Mouse (Mus musculus): ENCODE measurements around the gene 4930518I15Rik.
A peak's percentile ranks its signal among the peaks of the same experiment; 100 is the strongest.
"Not testable (repeated sequence)": the region's sequence is repeated elsewhere in the genome, so short reads cannot be mapped to it uniquely, and the experiment has no call there.

Gene 4930518I15Rik

GRCm38 (mm10) chr2:156877726-156878125, 20.0 kb upstream of the 4930518I15Rik start:
- no peak for DNase-seq (ENCODE audit: low read depth, low spot score)

- DNase-seq (ENCODE audit: low read depth, low spot score): no peak
Observed at GRCm38 (mm10) chr2:156874760-156875510, 17.2 kb upstream of the 4930518I15Rik start.

- DNase-seq (ENCODE audit: low read depth, low spot score): no peak
Observed at GRCm38 (mm10) chr2:156874047-156874759, 16.5 kb upstream of the 4930518I15Rik start.

GRCm38 (mm10) chr2:156873629-156874028, 15.9 kb upstream of the 4930518I15Rik start:
- peak; percentile 49 for DNase-seq (ENCODE audit: low read depth, low spot score)

GRCm38 (mm10) chr2:156870519-156870918, 12.8 kb upstream of the 4930518I15Rik start:
- DNase-seq (ENCODE audit: low read depth, low spot score): no peak

GRCm38 (mm10) chr2:156869554-156869953, 11.8 kb upstream of the 4930518I15Rik start:
- DNase-seq (ENCODE audit: low read depth, low spot score): no peak

- DNase-seq (ENCODE audit: low read depth, low spot score): no peak
Observed at GRCm38 (mm10) chr2:156868994-156869393, 11.2 kb upstream of the 4930518I15Rik start.

- no peak for DNase-seq (ENCODE audit: low read depth, low spot score)
Observed at GRCm38 (mm10) chr2:156864481-156864880, 6.7 kb upstream of the 4930518I15Rik start.

GRCm38 (mm10) chr2:156863487-156864160, 5.9 kb upstream of the 4930518I15Rik start:
- DNase-seq (ENCODE audit: low read depth, low spot score): no peak

- peak; percentile 94 for DNase-seq (ENCODE audit: low read depth, low spot score)
Observed at GRCm38 (mm10) chr2:156862772-156863486, 5.2 kb upstream of the 4930518I15Rik start, which contains the start of gene Rab5if. Gene Rab5if, plus strand, starts transcription at chr2:156863128.

GRCm38 (mm10) chr2:156862041-156862717, 4.4 kb upstream of the 4930518I15Rik start:
- DNase-seq (ENCODE audit: low read depth, low spot score): no peak

GRCm38 (mm10) chr2:156858671-156859070, 925 bp upstream of the 4930518I15Rik start:
- DNase-seq (ENCODE audit: low read depth, low spot score): no peak

GRCm38 (mm10) chr2:156857385-156857791, 358 bp downstream of the 4930518I15Rik start:
- DNase-seq (ENCODE audit: low read depth, low spot score): no peak

GRCm38 (mm10) chr2:156856311-156856710, 1.4 kb downstream of the 4930518I15Rik start:
- no peak for DNase-seq (ENCODE audit: low read depth, low spot score)

- DNase-seq (ENCODE audit: low read depth, low spot score): not testable (repeated sequence)
Observed at GRCm38 (mm10) chr2:156853999-156854771, 3.6 kb downstream of the 4930518I15Rik start.

GRCm38 (mm10) chr2:156853584-156853983, 4.2 kb downstream of the 4930518I15Rik start:
- DNase-seq (ENCODE audit: low read depth, low spot score): not testable (repeated sequence)

- DNase-seq (ENCODE audit: low read depth, low spot score): no peak
Observed at GRCm38 (mm10) chr2:156850505-156850904, 7.2 kb downstream of the 4930518I15Rik start.

GRCm38 (mm10) chr2:156848526-156849182, 9.1 kb downstream of the 4930518I15Rik start:
- no peak for DNase-seq (ENCODE audit: low read depth, low spot score)

GRCm38 (mm10) chr2:156847653-156848052, 10.1 kb downstream of the 4930518I15Rik start:
- no peak for DNase-seq (ENCODE audit: low read depth, low spot score)

- DNase-seq (ENCODE audit: low read depth, low spot score): no peak
Observed at GRCm38 (mm10) chr2:156844715-156845114, 13.0 kb downstream of the 4930518I15Rik start.
